Mouse (Mus musculus): Measurements from ENCODE around the gene Ppp1r12a.
"Not testable (repeated sequence)": the region's sequence is repeated elsewhere in the genome, so short reads cannot be mapped to it uniquely, and the experiment has no call there.

The Ppp1r12a gene

GRCm38 (mm10) chr10:108202126-108202525, 40.1 kb downstream of the Ppp1r12a start:
- DNase-seq: no peak

- no peak for DNase-seq
These were observed 41.4 kb downstream of the Ppp1r12a start for GRCm38 (mm10) chr10:108203440-108203839.

- DNase-seq: no peak
These were observed 47.4 kb downstream of the Ppp1r12a start for GRCm38 (mm10) chr10:108209396-108209795.

GRCm38 (mm10) chr10:108224413-108224812, 62.4 kb downstream of the Ppp1r12a start:
- no peak for DNase-seq

- no peak for DNase-seq
These were observed 75.1 kb downstream of the Ppp1r12a start for GRCm38 (mm10) chr10:108237049-108237448.

- no peak for DNase-seq
These were observed 77.1 kb downstream of the Ppp1r12a start for GRCm38 (mm10) chr10:108239061-108239460.

GRCm38 (mm10) chr10:108250710-108251109, 88.7 kb downstream of the Ppp1r12a start:
- no peak for DNase-seq

GRCm38 (mm10) chr10:108251181-108251580, 89.2 kb downstream of the Ppp1r12a start:
- no peak for DNase-seq

- DNase-seq: no peak
These were observed 93.9 kb downstream of the Ppp1r12a start for GRCm38 (mm10) chr10:108255812-108256376.

- DNase-seq: no peak
These were observed 98.9 kb downstream of the Ppp1r12a start for GRCm38 (mm10) chr10:108260931-108261330.

GRCm38 (mm10) chr10:108264641-108265040, 102.6 kb downstream of the Ppp1r12a start:
- DNase-seq: no peak

- DNase-seq: no peak
These were observed 109.2 kb downstream of the Ppp1r12a start for GRCm38 (mm10) chr10:108271201-108271600.

GRCm38 (mm10) chr10:108276678-108277077, 114.7 kb downstream of the Ppp1r12a start:
- DNase-seq: no peak

- no peak for DNase-seq
These were observed 115.2 kb downstream of the Ppp1r12a start for GRCm38 (mm10) chr10:108277198-108277597.

GRCm38 (mm10) chr10:108281099-108281498, 119.1 kb downstream of the Ppp1r12a start:
- DNase-seq: not testable (repeated sequence)

- no peak for DNase-seq
These were observed 120.4 kb downstream of the Ppp1r12a start for GRCm38 (mm10) chr10:108282351-108282750.

GRCm38 (mm10) chr10:108283418-108283817, 121.4 kb downstream of the Ppp1r12a start:
- DNase-seq: no peak

GRCm38 (mm10) chr10:108283837-108284236, 121.8 kb downstream of the Ppp1r12a start:
- no peak for DNase-seq

GRCm38 (mm10) chr10:108284445-108284844, 122.5 kb downstream of the Ppp1r12a start:
- no peak for DNase-seq

GRCm38 (mm10) chr10:108284977-108285376, 123.0 kb downstream of the Ppp1r12a start:
- DNase-seq: no peak

- no peak for DNase-seq
These were observed 124.9 kb downstream of the Ppp1r12a start for GRCm38 (mm10) chr10:108286658-108287437.

- DNase-seq: no peak
These were observed 125.4 kb downstream of the Ppp1r12a start for GRCm38 (mm10) chr10:108287438-108287801.

GRCm38 (mm10) chr10:108290046-108290445, 128.1 kb downstream of the Ppp1r12a start:
- no peak for DNase-seq

GRCm38 (mm10) chr10:108291688-108292471, 129.9 kb downstream of the Ppp1r12a start:
- no peak for DNase-seq

All from cerebellum, postnatal 14 days (tissue).